Mouse (Mus musculus) right cerebral cortex, postnatal 25 days (tissue): ENCODE measurements at regions not wholly inside any gene's neighbourhood (a gene's known extent, or its start where the extent isn't known, plus 50 kb on each side); places are given as distances from the start of the nearest gene placed in this dataset.
"Not testable (repeated sequence)": the region's sequence is repeated elsewhere in the genome, so short reads cannot be mapped to it uniquely, and the experiment has no call there.

Experiments used
- DNase-seq: peaks from one replicate; pipeline ENCODE4 v3.0.0; 2022

DNA sequence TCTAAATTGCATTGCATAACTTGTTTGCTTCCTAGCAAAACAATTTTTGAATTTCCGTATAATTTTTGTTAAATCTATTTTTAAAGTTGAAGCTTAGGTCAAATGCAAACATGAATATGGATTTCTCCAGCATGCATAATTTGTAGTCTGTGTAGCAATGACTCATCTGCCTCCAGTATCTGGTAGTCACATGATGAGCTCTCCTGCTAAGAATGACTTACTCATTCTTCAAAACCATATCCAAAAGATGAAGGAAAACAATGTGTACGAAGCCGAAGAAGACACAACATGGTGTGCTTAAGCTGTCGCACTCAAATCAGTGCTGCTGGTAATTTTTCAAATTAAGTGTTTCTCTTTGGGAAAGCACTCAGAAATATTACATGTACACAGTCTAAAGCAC lies 1453.2 kb upstream of the Gje1 start:
- no peak for DNase-seq

DNA sequence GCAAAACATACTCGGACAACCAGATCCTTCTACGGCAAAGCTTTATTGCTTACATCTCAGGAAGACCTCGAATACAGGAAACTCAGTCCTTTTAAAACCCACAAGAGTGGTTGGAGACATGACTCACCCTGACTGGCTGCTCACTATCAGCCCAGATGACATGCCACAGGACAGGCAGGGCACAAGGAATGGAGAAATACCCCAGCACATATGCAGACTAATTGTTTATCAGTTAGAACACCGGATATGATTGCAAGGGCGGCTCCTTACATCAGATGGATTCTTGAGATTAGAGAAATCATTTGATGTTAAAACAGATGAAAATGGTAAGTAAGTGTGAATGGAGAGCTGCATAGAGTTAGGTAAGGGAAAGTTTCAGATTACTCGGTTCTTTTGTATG lies 1441.5 kb upstream of the Gje1 start:
- DNase-seq: not testable (repeated sequence)

DNA sequence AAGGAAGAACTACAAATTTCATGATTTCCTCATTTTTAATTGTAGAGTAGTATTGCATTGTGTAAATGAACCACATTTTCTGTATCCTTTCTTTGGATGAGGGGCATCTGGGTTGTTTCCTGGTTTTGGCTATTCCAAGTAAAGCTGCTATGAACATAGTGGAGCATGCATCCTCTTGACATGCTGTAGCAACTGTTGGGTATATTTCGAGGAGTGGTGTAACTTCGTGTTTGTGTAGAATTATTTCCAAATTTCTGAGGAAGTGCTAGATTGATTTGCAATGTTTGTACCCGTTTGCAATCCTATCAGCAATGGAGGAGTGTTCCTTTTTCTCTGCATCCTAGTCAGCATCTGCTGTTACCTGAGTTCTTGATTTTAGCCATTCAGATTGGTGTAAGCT lies 1440.4 kb upstream of the Gje1 start:
- no peak for DNase-seq

DNA sequence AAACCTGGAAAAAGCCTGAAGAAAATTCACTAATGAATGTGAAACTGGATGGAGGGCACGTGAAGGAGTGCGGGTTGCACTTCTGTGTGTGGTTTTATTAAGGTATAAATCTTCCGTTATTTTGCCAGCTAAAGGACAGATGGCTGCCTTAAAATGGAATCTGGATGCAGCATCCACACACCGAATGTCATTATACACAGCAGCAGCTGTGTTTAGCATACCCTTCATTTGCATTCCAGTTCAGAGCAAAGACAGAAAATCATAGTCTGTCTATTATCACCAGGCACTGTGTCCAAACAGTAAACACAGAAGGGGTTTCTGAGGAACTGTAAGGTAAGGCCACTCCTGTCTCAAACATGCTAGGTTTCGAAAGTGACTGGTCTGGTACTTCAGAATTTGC lies 1438.9 kb upstream of the Gje1 start:
- DNase-seq: peak; percentile 4

DNA sequence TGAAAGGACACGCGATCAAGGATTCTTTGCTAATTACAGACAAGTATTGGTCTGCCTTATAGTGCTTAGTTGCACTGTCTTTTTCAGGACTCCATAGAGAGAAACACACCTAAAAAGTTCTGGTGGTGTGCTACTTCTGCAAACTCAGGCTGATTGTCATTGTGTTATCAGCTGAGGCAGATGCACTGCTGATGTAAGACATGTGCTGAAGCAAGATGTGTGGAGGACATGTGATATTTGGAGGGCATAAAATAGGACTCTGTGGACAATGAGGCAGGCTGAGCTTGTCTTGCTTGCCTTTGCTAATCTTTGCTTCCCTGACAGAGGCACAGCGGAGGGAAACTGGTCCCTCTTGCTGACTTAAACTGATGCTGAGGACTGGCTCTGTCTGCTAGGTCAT lies 1431.0 kb upstream of the Gje1 start:
- DNase-seq: no peak

DNA sequence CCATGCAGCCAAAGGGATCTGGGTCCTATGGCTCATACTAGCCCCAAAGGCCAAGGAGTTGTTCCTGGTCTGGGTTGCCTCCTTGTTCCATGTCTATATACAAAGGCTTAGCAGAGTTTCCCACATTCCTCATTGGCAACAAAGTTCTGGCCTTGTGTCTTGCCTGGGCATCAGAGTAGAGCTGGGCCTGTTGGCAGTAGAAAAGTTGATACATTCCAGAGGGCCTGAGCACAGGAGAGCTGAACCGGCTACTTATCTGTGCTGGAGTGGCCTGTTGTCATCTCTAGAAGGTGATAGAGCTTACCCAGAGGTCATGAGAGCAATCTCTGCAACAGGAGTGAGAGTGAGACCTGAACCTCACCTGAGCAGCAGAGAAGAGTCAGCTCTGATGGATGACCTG lies 1427.4 kb upstream of the Gje1 start:
- no peak for DNase-seq

DNA sequence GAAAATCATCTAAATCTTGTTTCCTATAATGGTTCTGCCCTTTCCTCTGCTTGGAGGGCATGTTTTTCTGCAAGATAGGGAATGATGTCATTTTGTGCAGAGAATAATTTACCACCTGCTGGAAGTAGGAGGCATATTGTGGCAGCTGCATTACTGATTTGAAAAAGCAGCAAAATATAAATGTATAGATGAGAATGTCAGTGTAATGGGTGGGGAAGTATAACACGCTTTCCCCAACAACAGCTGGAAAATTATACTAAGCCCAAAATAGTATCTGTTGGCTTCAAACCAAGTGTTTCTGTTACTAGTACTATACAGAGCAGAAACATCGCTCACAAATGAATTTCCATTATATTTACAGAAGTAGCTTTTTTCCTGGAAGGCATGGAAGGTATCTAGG lies 1405.9 kb upstream of the Gje1 start:
- no peak for DNase-seq

GRCm38 (mm10) chr10:16088210-16088609 lies 1370.2 kb upstream of the Gje1 start:
- no peak for DNase-seq

DNA sequence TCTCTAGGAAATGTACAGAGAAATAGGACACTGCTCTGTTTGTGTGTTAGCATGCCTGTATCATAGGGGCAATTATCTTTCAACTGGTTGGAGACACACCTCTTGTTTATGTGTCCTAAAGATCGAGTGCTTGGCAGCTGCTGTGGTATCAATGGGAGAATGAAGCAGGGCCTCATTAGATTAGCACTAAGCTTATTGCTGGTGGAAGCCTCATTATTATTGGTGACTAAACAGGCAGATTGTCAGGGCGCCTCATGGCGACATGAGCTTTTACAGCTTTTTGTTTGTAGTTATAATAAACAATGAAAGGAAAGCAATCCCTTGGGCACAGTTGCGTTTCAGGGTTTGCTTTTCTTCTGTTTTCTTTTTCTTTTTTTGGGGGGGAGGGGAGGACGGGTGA lies 1335.0 kb upstream of the Gje1 start:
- no peak for DNase-seq

GRCm38 (mm10) chr10:16052463-16052889 lies 1334.5 kb upstream of the Gje1 start:
- no peak for DNase-seq

GRCm38 (mm10) chr10:16036255-16036654 lies 1318.2 kb upstream of the Gje1 start:
- no peak for DNase-seq

DNA sequence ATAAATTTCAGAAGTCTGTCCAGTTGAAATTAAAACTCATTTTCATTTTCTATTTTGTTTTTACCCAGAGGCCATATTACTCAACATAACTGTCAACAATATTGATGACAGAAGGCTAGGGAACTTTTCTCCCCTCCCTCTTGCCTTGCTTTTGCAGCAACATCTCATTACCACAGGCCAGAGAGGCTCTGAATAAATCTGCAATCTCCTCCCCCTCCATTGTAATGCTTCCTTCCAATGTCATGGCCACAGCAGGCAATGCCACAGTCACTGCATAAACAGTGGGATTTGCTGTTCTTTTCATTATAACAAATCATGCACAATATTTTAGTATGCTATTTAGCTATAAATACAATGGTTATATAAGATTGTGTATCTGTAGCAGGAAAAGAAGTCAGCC lies 1315.1 kb upstream of the Gje1 start:
- no peak for DNase-seq

DNA sequence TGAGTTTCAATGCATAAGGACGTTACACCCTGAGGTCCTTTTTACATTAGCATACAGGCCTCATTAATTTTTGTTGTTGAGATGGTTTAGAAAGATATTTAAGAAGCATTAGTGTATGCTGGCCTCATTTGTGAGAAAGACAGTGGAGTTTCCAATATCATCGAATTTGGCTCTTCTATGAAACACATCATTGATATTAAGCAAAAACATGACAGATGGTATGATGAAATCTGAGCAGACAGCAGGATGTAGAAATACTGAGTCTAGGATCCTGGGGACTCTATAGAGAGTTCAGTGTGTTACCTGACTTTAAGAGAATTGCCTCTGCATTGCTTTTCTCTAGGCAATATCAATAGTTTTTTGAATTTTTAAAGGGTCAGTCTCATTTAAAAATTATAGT lies 1312.8 kb upstream of the Gje1 start:
- DNase-seq: no peak

GRCm38 (mm10) chr10:16014806-16015205 lies 1296.8 kb upstream of the Gje1 start:
- no peak for DNase-seq

- no peak for DNase-seq
These were observed 1283.2 kb upstream of the Gje1 start for GRCm38 (mm10) chr10:16001246-16001645.

- DNase-seq: no peak
These were observed 1275.3 kb upstream of the Gje1 start for GRCm38 (mm10) chr10:15993275-15993674.
